20 mouse cellular contexts compared by ENCODE assay signal in the genomic region with DNA sequence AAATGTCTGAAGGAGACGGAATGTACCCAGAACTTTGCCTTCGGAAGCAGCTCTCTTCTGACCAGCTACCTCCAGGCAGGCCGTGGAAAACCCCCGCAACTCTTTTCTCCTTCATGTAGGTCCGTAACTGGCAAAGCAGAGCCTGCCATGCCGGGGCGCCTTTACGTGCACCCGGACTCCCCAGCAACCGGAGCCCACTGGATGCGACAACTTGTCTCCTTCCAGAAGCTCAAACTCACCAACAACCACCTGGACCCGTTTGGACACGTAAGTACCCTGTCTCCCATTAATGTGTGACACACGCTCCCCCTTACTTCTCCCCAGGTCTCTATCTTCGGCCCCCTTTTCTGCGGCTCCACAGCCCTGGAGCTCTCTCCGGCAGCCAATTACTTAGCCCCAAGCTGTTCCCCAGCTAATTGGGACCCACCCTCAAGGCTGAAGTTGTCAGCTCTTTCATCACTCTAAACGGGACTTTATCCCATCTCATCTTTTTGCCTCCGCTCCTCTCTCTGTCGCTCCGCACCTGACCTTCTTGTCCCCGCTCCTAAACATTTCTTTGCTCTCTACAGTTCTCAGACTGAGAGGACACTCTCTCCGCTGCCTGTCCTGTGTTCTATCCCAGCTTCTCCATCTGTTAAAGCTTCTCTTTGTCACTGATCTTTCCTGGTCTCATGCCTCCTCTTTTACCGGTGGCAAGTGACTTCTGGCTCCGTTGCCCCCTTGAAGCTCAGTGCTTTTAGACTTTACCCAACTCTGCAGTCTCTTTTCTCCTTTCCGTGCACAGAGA. TPM values are rescaled to one million over a fixed set of nuclear protein-coding genes. Genes with fewer than 3 reads are reported as not detected.
DNase-seq lines count a peak whose midpoint lies in the region; ATAC-seq lines count a peak whose summit lies in the region.
"Had no signal": no experiment of that assay in that cellular context is flagged by ENCODE, and none has a peak within 500 bp of the region (broad histone marks: within the 10 kb centered on the region; RNA-seq: fewer than 3 reads in every experiment).

No protein-coding gene starts in this region.

- peaks cover 20% of the 10 kb centered on the region for H3K27me3 ChIP-seq in heart, embryonic 15.5 days
- H3K27me3 ChIP-seq in midbrain, embryonic 10.5 days (ENCODE audit: low read depth, poor library complexity, severe bottlenecking) = peaks cover 100% of the 10 kb centered on the region
- peaks cover 68% of the 10 kb centered on the region for H3K27me3 ChIP-seq in midbrain, embryonic 16.5 days (ENCODE audit: control insufficient read depth, insufficient read depth, low read depth, low read length)
- H3K27me3 ChIP-seq in embryonic facial prominence, embryonic 11.5 days (ENCODE audit: control insufficient read depth, insufficient read depth, low read length) = peaks cover 83% of the 10 kb centered on the region

- H3K4me2 ChIP-seq in heart, embryonic 15.5 days = peak overlapping the region; percentile 44
- no peak overlapping the region for H3K4me2 ChIP-seq in midbrain, embryonic 16.5 days (ENCODE audit: low read length)
- H3K4me2 ChIP-seq in embryonic facial prominence, embryonic 11.5 days (ENCODE audit: low read depth, low read length) = no peak overlapping the region; the same call in 1 of the 2 replicates
- H3K4me2 ChIP-seq: stomach, embryonic 15.5 days had no signal

- peaks cover 50% of the 10 kb centered on the region for H3K4me1 ChIP-seq in heart, embryonic 15.5 days (replicated peaks)
- peaks cover 45% of the 10 kb centered on the region for H3K4me1 ChIP-seq in midbrain, embryonic 10.5 days
- peaks cover 4% of the 10 kb centered on the region; the same call in 1 of the 2 replicates for H3K4me1 ChIP-seq in midbrain, embryonic 16.5 days (ENCODE audit: control insufficient read depth, insufficient read depth, low read length)
- H3K4me1 ChIP-seq in embryonic facial prominence, embryonic 11.5 days (ENCODE audit: control insufficient read depth, insufficient read depth, low read length) = no peaks in the 10 kb centered on the region

- H3K36me3 ChIP-seq in heart, embryonic 15.5 days = 0 out of 2 replicates have a peak, but pooled peaks cover 1% of the 10 kb centered on the region
- no peaks in the 10 kb centered on the region for H3K36me3 ChIP-seq in midbrain, embryonic 10.5 days
- no peaks in the 10 kb centered on the region for H3K36me3 ChIP-seq in midbrain, embryonic 16.5 days (ENCODE audit: control insufficient read depth, insufficient read depth, low read length)
- no peaks in the 10 kb centered on the region for H3K36me3 ChIP-seq in embryonic facial prominence, embryonic 11.5 days (replicated peaks; ENCODE audit: control insufficient read depth, insufficient read depth, low read depth, low read length)
- H3K36me3 ChIP-seq: stomach, embryonic 15.5 days had no signal

- peak overlapping the region; percentile 17; the same call in 1 of the 2 replicates for H3K4me3 ChIP-seq in heart, embryonic 15.5 days
- 0 out of 2 replicates have a peak overlapping the region, but pooled peaks have one; percentile 14 for H3K4me3 ChIP-seq in midbrain, embryonic 10.5 days
- H3K4me3 ChIP-seq in midbrain, embryonic 16.5 days (ENCODE audit: low read depth, low read length) = no peak overlapping the region
- no peak overlapping the region for H3K4me3 ChIP-seq in embryonic facial prominence, embryonic 11.5 days (ENCODE audit: low read depth, low read length)
- H3K4me3 ChIP-seq: erythroblast, embryonic 14.5 days; myocyte; stomach, embryonic 15.5 days had no signal

- ATAC-seq in heart, embryonic 15.5 days (replicated peaks; ENCODE audit: insufficient number of reproducible peaks, insufficient read depth, low FRiP score, low read depth) = no peak
- no peak for ATAC-seq in midbrain, embryonic 16.5 days
- ATAC-seq in embryonic facial prominence, embryonic 11.5 days (replicated peaks; ENCODE audit: insufficient number of reproducible peaks, low FRiP score, low TSS enrichment, low read depth) = no peak
- ATAC-seq: intestine, postnatal 0 days had no signal

- no peaks in the 10 kb centered on the region for H3K9me3 ChIP-seq in heart, embryonic 15.5 days (replicated peaks)
- H3K9me3 ChIP-seq in midbrain, embryonic 10.5 days (replicated peaks) = no peaks in the 10 kb centered on the region
- no peaks in the 10 kb centered on the region for H3K9me3 ChIP-seq in midbrain, embryonic 16.5 days (replicated peaks; ENCODE audit: control insufficient read depth, low read length, poor library complexity, severe bottlenecking)
- H3K9me3 ChIP-seq in embryonic facial prominence, embryonic 11.5 days (replicated peaks; ENCODE audit: control insufficient read depth, low read length) = no peaks in the 10 kb centered on the region
- H3K9me3 ChIP-seq: stomach, embryonic 15.5 days had no signal

- no peak for DNase-seq in heart, postnatal 10 days
- DNase-seq in midbrain, embryonic 10.5 days (ENCODE audit: low spot score) = peak; percentile 50
- peak; percentile 8 for DNase-seq in embryonic facial prominence, embryonic 11.5 days (ENCODE audit: low spot score)
- DNase-seq in retina, embryonic 14.5 days (ENCODE audit: low spot score) = peak; percentile 43
- no peak for DNase-seq in cerebellum, postnatal 4 days (ENCODE audit: low spot score in 2 of 2)
- DNase-seq: adrenal gland, adult 8-10 months; cerebellum, postnatal 25 days; kidney, postnatal 25 days; left cerebral cortex, postnatal 4 days had no signal

- no peak overlapping the region for H3K9ac ChIP-seq in heart, embryonic 15.5 days
- H3K9ac ChIP-seq in midbrain, embryonic 16.5 days (ENCODE audit: low read depth, low read length) = no peak overlapping the region
- no peak overlapping the region for H3K9ac ChIP-seq in embryonic facial prominence, embryonic 11.5 days (replicated peaks; ENCODE audit: low read length)
- H3K9ac ChIP-seq: stomach, embryonic 15.5 days had no signal

- intact Hi-C loops in heart, postnatal 10 days (cut with DNase I) = no loop called here

- WGBS in heart, embryonic 15.5 days = 34% methylated on average over 26 of the region's 26 CpGs
- WGBS in midbrain, embryonic 10.5 days = under 1% methylated on average over 26 of the region's 26 CpGs
- WGBS in midbrain, embryonic 16.5 days = 1% methylated on average over 26 of the region's 26 CpGs
- WGBS in embryonic facial prominence, embryonic 11.5 days = 2% methylated on average over 26 of the region's 26 CpGs

- peak overlapping the region; percentile 29 for H3K27ac ChIP-seq in heart, embryonic 15.5 days
- H3K27ac ChIP-seq in midbrain, embryonic 10.5 days (replicated peaks) = no peak overlapping the region
- no peak overlapping the region for H3K27ac ChIP-seq in midbrain, embryonic 16.5 days (ENCODE audit: low read length)
- no peak overlapping the region for H3K27ac ChIP-seq in embryonic facial prominence, embryonic 11.5 days (replicated peaks; ENCODE audit: low read depth, low read length)
- H3K27ac ChIP-seq: stomach, embryonic 15.5 days had no signal

RNA-seq across cellular contexts. Expression of gene Tbx5, which starts 9.4 kb away (rescaled TPM):
- polyA plus RNA-seq in heart, embryonic 15.5 days (2015; fragmentation: Nextera tagmentation; extraction: Ambion mirVana) = 30.1 and 33.8 TPM in 2 replicates
- 10 to 100 TPM; 28.0 to 32.2 TPM for total RNA-seq in heart, postnatal 10 days (2021)
- polyA plus RNA-seq in midbrain, embryonic 10.5 days (2016; fragmentation: Nextera tagmentation; extraction: Ambion mirVana) = 0.10 and 0.20 TPM in 2 replicates
- 0.05 TPM in 1 of 2 replicates, not detected in the other for polyA plus RNA-seq in midbrain, embryonic 16.5 days (2015; fragmentation: Nextera tagmentation; extraction: Ambion mirVana)
- 0.55 and 0.71 TPM in 2 replicates for polyA plus RNA-seq in embryonic facial prominence, embryonic 11.5 days (2014; fragmentation: Nextera tagmentation; extraction: Ambion mirVana)
- total RNA-seq: hematopoietic stem cell, adult 5-6 weeks; layer of hippocampus, postnatal 14 days; left cerebral cortex, postnatal 4 days; megakaryocyte progenitor cell, adult 5-6 weeks had no signal
- polyA plus RNA-seq: erythroblast, embryonic 14.5 days; frontal cortex, adult 2 months; intestine, postnatal 0 days; myocyte; small intestine, adult 2 months had no signal

Comparison
In these comparisons a context has a peak if more than half of its experiments do, and no peak if none do; other contexts are left out.
1. H3K4me3 ChIP-seq: peak in heart, embryonic 15.5 days (single experiment) and midbrain, embryonic 10.5 days (single experiment); none in midbrain, embryonic 16.5 days (single experiment) and embryonic facial prominence, embryonic 11.5 days (single experiment).
2. DNase-seq: peak in midbrain, embryonic 10.5 days (single experiment), embryonic facial prominence, embryonic 11.5 days (single experiment) and retina, embryonic 14.5 days (single experiment); none in heart, postnatal 10 days (0 of 2) and cerebellum, postnatal 4 days (0 of 2).
3. RNA of gene Tbx5, which starts 9.4 kb away (polyA plus RNA-seq): 30.1 to 33.8 TPM in heart, embryonic 15.5 days; 0.55 to 0.71 TPM in embryonic facial prominence, embryonic 11.5 days, 0.10 to 0.20 TPM in midbrain, embryonic 10.5 days and 0.05 TPM in midbrain, embryonic 16.5 days; every median in the first group is over 10 times any median in the second.